Mouse (Mus musculus) MEL (cell line): ENCODE measurements around the gene Tbc1d7.

ENCODE experiments used
- CHD1 ChIP-seq: IDR thresholded peaks from 2 replicates; pipeline ENCODE4 v1.6.1; 2012; ENCODE audit warnings: low read depth, mild to moderate bottlenecking, inconsistent platforms, low read length, improper control_type of control experiment
- CTCF ChIP-seq, 3 experiments: IDR thresholded peaks in 2 of 3; conservative IDR thresholded peaks in 1 of 3; 2 replicates each; pipeline ENCODE4 v1.5.1; 2011 to 2012; ENCODE audit warnings: low read length in 3 of 3, low read depth in 2 of 3, mild to moderate bottlenecking in 2 of 3, improper control_type of control experiment in 1 of 3, inconsistent platforms in 1 of 3, mixed read lengths in 1 of 3, moderate library complexity in 1 of 3; ENCODE audit not compliant: control insufficient read depth in 1 of 3, insufficient read depth in 1 of 3, poor library complexity in 1 of 3, severe bottlenecking in 1 of 3
- EP300 ChIP-seq, 2 experiments: IDR thresholded peaks; 2 replicates each; pipeline ENCODE4 v1.6.1; 2011; ENCODE audit warnings: improper control_type of control experiment in 2 of 2, low read length in 2 of 2, low read depth in 1 of 2, mild to moderate bottlenecking in 1 of 2
- ETS1 ChIP-seq: IDR thresholded peaks from 2 replicates; pipeline ENCODE4 v1.6.1; 2012; ENCODE audit warnings: low read depth, mild to moderate bottlenecking, inconsistent platforms, low read length, improper control_type of control experiment, moderate library complexity
- GATA1 ChIP-seq: IDR thresholded peaks from 2 replicates; pipeline ENCODE4 v1.6.1; 2011; ENCODE audit warnings: low read depth, low read length, improper control_type of control experiment
- JUND ChIP-seq: IDR thresholded peaks from 2 replicates; pipeline ENCODE4 v1.6.1; 2011; ENCODE audit warnings: low read depth, mild to moderate bottlenecking, improper control_type of control experiment, low read length
- KAT2A ChIP-seq: conservative IDR thresholded peaks from 2 replicates; pipeline ENCODE4 v1.6.1; 2012; ENCODE audit warnings: low read depth, low read length, improper control_type of control experiment, inconsistent platforms
- MYC ChIP-seq: IDR thresholded peaks from 2 replicates; pipeline ENCODE4 v1.6.1; 2011; ENCODE audit warnings: low read depth, mild to moderate bottlenecking, low read length, improper control_type of control experiment, moderate library complexity
- POLR2A ChIP-seq, 2 experiments: IDR thresholded peaks; 2 replicates each; pipeline ENCODE4 v1.6.1; 2011 to 2012; ENCODE audit warnings: low read length in 2 of 2, mild to moderate bottlenecking in 2 of 2, control low read depth in 1 of 2, improper control_type of control experiment in 1 of 2, low read depth in 1 of 2, moderate library complexity in 1 of 2; ENCODE audit not compliant: control insufficient read depth in 1 of 2, insufficient read depth in 1 of 2, poor library complexity in 1 of 2
- SMC3 ChIP-seq: IDR thresholded peaks from 2 replicates; pipeline ENCODE4 v1.6.1; 2011; ENCODE audit warnings: low read depth, low read length, improper control_type of control experiment
- TBP ChIP-seq: IDR thresholded peaks from 2 replicates; pipeline ENCODE4 v1.8.0; 2011; ENCODE audit warnings: low read depth, low read length, improper control_type of control experiment
- ZKSCAN1 ChIP-seq: IDR thresholded peaks from 2 replicates; pipeline ENCODE4 v1.6.1; 2012; ENCODE audit warnings: low read depth, mild to moderate bottlenecking, inconsistent platforms, low read length, improper control_type of control experiment, moderate library complexity
- ZMIZ1 ChIP-seq: IDR thresholded peaks from 2 replicates; pipeline ENCODE4 v1.6.1; 2012; ENCODE audit warnings: low read depth, mild to moderate bottlenecking, inconsistent platforms, low read length, improper control_type of control experiment, moderate library complexity

DNA sequence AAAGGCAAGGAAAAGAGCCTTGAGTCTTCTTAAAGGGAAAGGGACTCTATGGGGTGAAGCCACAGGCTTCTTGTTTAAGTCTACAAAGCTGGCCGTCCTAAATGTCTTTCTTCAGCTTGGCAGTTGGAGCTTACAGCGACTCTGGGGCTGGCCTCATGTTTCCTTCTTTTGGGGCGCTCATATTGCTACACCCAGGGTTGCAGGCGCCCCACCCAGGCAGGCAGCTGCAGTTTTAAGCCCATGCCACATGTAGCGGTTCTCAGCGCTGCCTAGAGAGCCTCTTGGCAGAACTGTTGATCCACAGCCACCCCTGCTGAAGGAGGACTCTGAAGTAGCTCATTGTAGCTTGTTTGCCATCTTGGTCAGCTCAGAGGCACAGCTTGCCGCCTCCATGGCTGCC, 28.0 kb upstream of the Tbc1d7 start:
- no peak for TF ChIP-seq CTCF (IDR thresholded peaks at IDR 0.05 in 2 of 3, conservative IDR thresholded peaks at IDR 0.05 in 1 of 3; ENCODE audit: control insufficient read depth in 1 of 3, insufficient read depth in 1 of 3, low read depth in 2 of 3, low read length in 3 of 3, poor library complexity in 1 of 3, severe bottlenecking in 1 of 3)
- TF ChIP-seq SMC3 = no peak
- no peak for TF ChIP-seq MYC
- no peak for TF ChIP-seq ZMIZ1
- no peak for TF ChIP-seq POLR2A (IDR thresholded peaks at IDR 0.05; ENCODE audit: control insufficient read depth in 1 of 2, insufficient read depth in 1 of 2, low read depth in 1 of 2, low read length in 2 of 2, poor library complexity in 1 of 2)
- TF ChIP-seq GATA1 = no peak
- TF ChIP-seq EP300 (IDR thresholded peaks at IDR 0.05; ENCODE audit: low read depth in 1 of 2, low read length in 2 of 2) = no peak
- TF ChIP-seq TBP = no peak
- no peak for TF ChIP-seq ZKSCAN1
- TF ChIP-seq JUND = no peak
- TF ChIP-seq ETS1 = no peak
- no peak for TF ChIP-seq KAT2A
- no peak for TF ChIP-seq CHD1
